Mouse (Mus musculus) liver, embryonic 14.5 days (tissue): ENCODE data around the gene Xpot. TPM values are rescaled to one million over a fixed set of nuclear protein-coding genes. Genes with fewer than 3 reads are reported as not detected.

Experiments
- ATAC-seq: fragments of 200-750 bp; cut with Nextera tagmentation; 2 replicates; pipeline ENCODE4 v1.8.0; 2017; ENCODE audit warnings: moderate number of reproducible peaks, mild to moderate bottlenecking, moderate library complexity; ENCODE audit not compliant: insufficient read depth
- DNase-seq, 3 experiments: peaks; one replicate each; pipeline ENCODE4 v3.0.0-alpha.2; 2012 to 2013; ENCODE audit warnings: low read depth in 3 of 3, low spot score in 3 of 3
- H3K27ac ChIP-seq: fragments of 300-500 bp; sonication (generic); 2 replicates; pipeline ENCODE4 v1.5.1; 2014; ENCODE audit warnings: moderate library complexity, mild to moderate bottlenecking, control low read depth, inconsistent platforms
- H3K27me3 ChIP-seq: fragments of 300-500 bp; sonication (generic); 2 replicates; pipeline ENCODE4 v1.6.1; 2014; ENCODE audit warnings: mild to moderate bottlenecking, low read length, moderate library complexity; ENCODE audit not compliant: control insufficient read depth, insufficient read depth
- H3K36me3 ChIP-seq: fragments of 300-500 bp; sonication (generic); replicated peaks from 2 replicates; pipeline ENCODE4 v1.6.1; 2014; ENCODE audit warnings: low read depth; ENCODE audit not compliant: control insufficient read depth, insufficient read depth
- H3K4me1 ChIP-seq, 2 experiments: fragments of 200-500 bp in 1 of 2; fragments of 300-500 bp in 1 of 2; sonication (generic) in 1 of 2; replicated peaks; 2 replicates each; pipeline ENCODE4 v1.6.1; 2012 to 2014; ENCODE audit warnings: antibody characterized with exemption in 1 of 2, inconsistent platforms in 1 of 2, low read length in 1 of 2; ENCODE audit not compliant: control insufficient read depth in 2 of 2, insufficient read depth in 2 of 2
- H3K4me2 ChIP-seq: fragments of 300-500 bp; sonication (generic); 2 replicates; pipeline ENCODE4 v1.6.1; 2014; ENCODE audit warnings: low read depth, mild to moderate bottlenecking, control low read depth, moderate library complexity
- H3K4me3 ChIP-seq, 2 experiments: fragments of 200-500 bp in 1 of 2; fragments of 300-500 bp in 1 of 2; sonication (generic) in 1 of 2; 2 replicates each; pipeline ENCODE4 v1.5.1; 2012 to 2014; ENCODE audit warnings: low read depth in 2 of 2, low read length in 2 of 2, mild to moderate bottlenecking in 2 of 2, control low read depth in 1 of 2, inconsistent platforms in 1 of 2, moderate library complexity in 1 of 2; ENCODE audit not compliant: insufficient read depth in 1 of 2
- H3K9ac ChIP-seq: fragments of 300-500 bp; sonication (generic); replicated peaks from 2 replicates; pipeline ENCODE4 v1.6.1; 2014; ENCODE audit warnings: mild to moderate bottlenecking, control low read depth, moderate library complexity
- H3K9me3 ChIP-seq: fragments of 300-500 bp; sonication (generic); 2 replicates; pipeline ENCODE4 v1.6.1; 2016; ENCODE audit warnings: low read length, mixed read lengths; ENCODE audit not compliant: control insufficient read depth
- CTCF ChIP-seq: IDR thresholded peaks from 2 replicates; pipeline ENCODE4 v1.5.1; 2016; ENCODE audit warnings: antibody characterized with exemption, low read depth, control low read depth
- EP300 ChIP-seq: IDR thresholded peaks from 2 replicates; pipeline ENCODE4 v1.6.1; 2016; ENCODE audit warnings: antibody characterized with exemption, low read depth
- WGBS: fragments of 180-500 bp; shearing (Covaris S2); extraction: QIAGEN DNeasy Blood & Tissue Kit; methylation state at CpG from one replicate; pipeline ENCODE4 v1.1.7; 2014; ENCODE audit not compliant: insufficient replicate concordance; 5-methylcytosine and 5-hydroxymethylcytosine counted together
- polyA plus RNA-seq, 2 experiments: library from polyadenylated mRNA; depleted of rRNA in 1 of 2; stranded (reverse) in 1 of 2; unstranded in 1 of 2; fragments of >200 nt; fragmentation: Nextera tagmentation in 1 of 2; extraction: Ambion mirVana in 1 of 2; gene quantifications; 2 replicates each; pipeline versions ENCODE4 v1.2.1 to v1.2.3; 2012 to 2014

Xpot gene
- polyA plus RNA-seq, 2 experiments: 26.2 to 40.3 TPM

- Histone ChIP-seq H3K9me3 (peaks cover 4% of the 10 kb centered on the region), H3K4me3 (peak overlapping the region in 1 of 2 experiments; percentile 21; a peak in 1 of 4 replicates), H3K27ac (peak overlapping the region; percentile 95), H3K4me2 (peak overlapping the region; percentile 67), H3K4me1 (peaks cover 26 to 35% of the 10 kb centered on the region in 2 experiments), H3K36me3 (peaks cover 46% of the 10 kb centered on the region), H3K27me3 (no peaks in the 10 kb centered on the region), H3K9ac (peak overlapping the region; percentile 38)
- ATAC-seq (peak; percentile 100), DNase-seq (peak; percentile 87 to 94 (median 89))
- 10% methylated on average over 23 of the region's 23 CpGs for whole genome bisulfite sequencing
- TF ChIP-seq CTCF: no peak
- peak; percentile 99 for TF ChIP-seq EP300
Observed at GRCm38 (mm10) chr10:121569001-121569589, 57.0 kb downstream of the Xpot start.

GRCm38 (mm10) chr10:121568534-121568933 lies 57.6 kb downstream of the Xpot start:
- H3K4me2 ChIP-seq: peak overlapping the region; percentile 67

GRCm38 (mm10) chr10:121568026-121568425 lies 58.1 kb downstream of the Xpot start:
- Histone ChIP-seq H3K4me3 (no peak overlapping the region), H3K36me3 (peaks cover 56% of the 10 kb centered on the region)

More at GRCm38 (mm10) chr10:121568534-121568933, 57.6 kb downstream of the Xpot start:
- ATAC-seq: no peak
- Histone ChIP-seq H3K27ac (peak overlapping the region; percentile 88), H3K4me1 (peaks cover 26 to 35% of the 10 kb centered on the region in 2 experiments), H3K9me3 (peaks cover 4% of the 10 kb centered on the region), H3K4me3 (peak overlapping the region in 1 of 2 experiments; percentile 18; a peak in 1 of 4 replicates), H3K9ac (peak overlapping the region; percentile 47), H3K27me3 (no peaks in the 10 kb centered on the region), H3K36me3 (peaks cover 52% of the 10 kb centered on the region)
- no peak for DNase-seq
- WGBS: 72% methylated on average over 7 of the region's 7 CpGs
- no peak for TF ChIP-seq EP300
- TF ChIP-seq CTCF: no peak

GRCm38 (mm10) chr10:121564447-121564846 lies 61.7 kb downstream of the Xpot start:
- Histone ChIP-seq H3K27me3 (no peaks in the 10 kb centered on the region), H3K27ac (no peak overlapping the region), H3K4me1 (peaks cover 14 to 18% of the 10 kb centered on the region in 2 experiments), H3K4me3 (no peak overlapping the region), H3K36me3 (peaks cover 38% of the 10 kb centered on the region), H3K4me2 (no peak overlapping the region), H3K9ac (no peak overlapping the region), H3K9me3 (no peaks in the 10 kb centered on the region; the same call in none of the 2 replicates)
- DNase-seq: no peak
- TF ChIP-seq CTCF (no peak), EP300 (no peak)
- no peak for ATAC-seq
- 61% methylated on average over 8 of the region's 8 CpGs for WGBS

More at GRCm38 (mm10) chr10:121568026-121568425, 58.1 kb downstream of the Xpot start:
- no peak for TF ChIP-seq EP300
- TF ChIP-seq CTCF: no peak
- Histone ChIP-seq H3K4me1 (peaks cover 26 to 35% of the 10 kb centered on the region in 2 experiments), H3K27ac (peak overlapping the region; percentile 88), H3K27me3 (no peaks in the 10 kb centered on the region), H3K9me3 (peaks cover 4% of the 10 kb centered on the region), H3K9ac (peak overlapping the region; percentile 2; the same call in 1 of the 2 replicates), H3K4me2 (peak overlapping the region; percentile 67)
- ATAC-seq: no peak
- WGBS: 85% methylated on average over 10 of the region's 10 CpGs
- no peak for DNase-seq

GRCm38 (mm10) chr10:121558231-121558630 lies 67.9 kb downstream of the Xpot start:
- WGBS: 75% methylated on average over 2 of the region's 2 CpGs
- Histone ChIP-seq H3K27me3 (no peaks in the 10 kb centered on the region), H3K9ac (no peak overlapping the region), H3K4me1 (no peaks in the 10 kb centered on the region), H3K4me3 (no peak overlapping the region), H3K4me2 (no peak overlapping the region), H3K27ac (no peak overlapping the region), H3K9me3 (no peaks in the 10 kb centered on the region), H3K36me3 (peaks cover 43% of the 10 kb centered on the region)
- DNase-seq (no peak), ATAC-seq (no peak)
- TF ChIP-seq CTCF: no peak
- no peak for TF ChIP-seq EP300
